Mouse (Mus musculus): ENCODE measurements around the gene Exph5. TPM values are rescaled to one million over a fixed set of nuclear protein-coding genes. Genes with fewer than 3 reads are reported as not detected.

Exph5 gene
- polyA plus RNA-seq, 1 experiment from 2014 or later = 0.98 TPM

GRCm38 (mm10) chr9:53378171-53378570, 76.7 kb downstream of the Exph5 start:
- no peak overlapping the region for H3K4me3 ChIP-seq (ENCODE audit: low read depth, low read length)
- H3K27me3 ChIP-seq (ENCODE audit: control insufficient read depth, insufficient read depth, low read length) = no peaks in the 10 kb centered on the region
- no peak overlapping the region for H3K9ac ChIP-seq (replicated peaks; ENCODE audit: low read length)
- H3K4me2 ChIP-seq (ENCODE audit: low read depth, low read length) = no peak overlapping the region
- no peaks in the 10 kb centered on the region for H3K4me1 ChIP-seq (ENCODE audit: control insufficient read depth, insufficient read depth, low read length)
- 79% methylated on average over 3 of the region's 3 CpGs for WGBS
- no peaks in the 10 kb centered on the region for H3K36me3 ChIP-seq (replicated peaks; ENCODE audit: control insufficient read depth, insufficient read depth, low read depth, low read length)
- no peak overlapping the region for H3K27ac ChIP-seq (replicated peaks; ENCODE audit: low read depth, low read length)
- ATAC-seq (replicated peaks; ENCODE audit: insufficient number of reproducible peaks, low FRiP score, low TSS enrichment, low read depth) (no peak), DNase-seq (ENCODE audit: low spot score) (no peak)
- no peaks in the 10 kb centered on the region for H3K9me3 ChIP-seq (replicated peaks; ENCODE audit: control insufficient read depth, low read length)

- DNase-seq (ENCODE audit: low spot score) (no peak), ATAC-seq (replicated peaks; ENCODE audit: insufficient number of reproducible peaks, low FRiP score, low TSS enrichment, low read depth) (no peak)
- Histone ChIP-seq H3K4me2 (ENCODE audit: low read depth, low read length) (no peak overlapping the region), H3K9me3 (replicated peaks; ENCODE audit: control insufficient read depth, low read length) (no peaks in the 10 kb centered on the region), H3K4me1 (ENCODE audit: control insufficient read depth, insufficient read depth, low read length) (no peaks in the 10 kb centered on the region), H3K36me3 (replicated peaks; ENCODE audit: control insufficient read depth, insufficient read depth, low read depth, low read length) (no peaks in the 10 kb centered on the region), H3K27me3 (ENCODE audit: control insufficient read depth, insufficient read depth, low read length) (no peaks in the 10 kb centered on the region), H3K4me3 (ENCODE audit: low read depth, low read length) (no peak overlapping the region), H3K9ac (replicated peaks; ENCODE audit: low read length) (no peak overlapping the region), H3K27ac (replicated peaks; ENCODE audit: low read depth, low read length) (no peak overlapping the region)
- WGBS = 87% methylated on average over 2 of the region's 2 CpGs
Measured at GRCm38 (mm10) chr9:53380595-53380994, 79.1 kb downstream of the Exph5 start.

DNA sequence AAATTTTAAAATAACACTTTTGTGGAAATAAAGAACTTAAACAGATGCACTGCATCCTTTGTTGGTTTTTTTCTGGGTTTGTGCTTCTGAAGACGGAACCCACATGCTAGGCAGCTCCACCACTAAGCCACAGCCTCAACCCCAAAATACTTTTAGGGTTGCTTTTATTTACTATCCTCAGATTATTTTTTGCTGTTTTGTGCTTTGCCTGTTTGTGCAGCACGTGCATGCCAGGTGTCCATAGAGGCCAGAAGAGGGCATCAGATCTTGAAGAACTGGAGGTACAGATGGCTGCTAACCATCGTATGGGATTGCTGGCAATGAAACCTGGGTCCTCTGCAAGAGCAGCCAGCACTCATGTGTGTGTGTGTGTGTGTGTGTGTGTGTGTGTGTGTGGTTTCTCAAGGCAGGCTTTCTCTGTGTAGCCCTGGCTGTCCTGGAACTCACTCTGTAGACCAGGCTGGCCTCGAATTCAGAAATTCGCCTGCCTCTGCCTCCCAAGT, 79.7 kb downstream of the Exph5 start:
- Histone ChIP-seq H3K36me3 (replicated peaks; ENCODE audit: control insufficient read depth, insufficient read depth, low read depth, low read length) (no peaks in the 10 kb centered on the region), H3K9ac (replicated peaks; ENCODE audit: low read length) (no peak overlapping the region), H3K27ac (replicated peaks; ENCODE audit: low read depth, low read length) (no peak overlapping the region), H3K4me1 (ENCODE audit: control insufficient read depth, insufficient read depth, low read length) (no peaks in the 10 kb centered on the region), H3K4me3 (ENCODE audit: low read depth, low read length) (no peak overlapping the region), H3K4me2 (ENCODE audit: low read depth, low read length) (no peak overlapping the region), H3K9me3 (replicated peaks; ENCODE audit: control insufficient read depth, low read length) (no peaks in the 10 kb centered on the region), H3K27me3 (ENCODE audit: control insufficient read depth, insufficient read depth, low read length) (no peaks in the 10 kb centered on the region)
- DNase-seq (ENCODE audit: low spot score) (no peak), ATAC-seq (replicated peaks; ENCODE audit: insufficient number of reproducible peaks, low FRiP score, low TSS enrichment, low read depth) (no peak)
- 83% methylated on average over 5 of the region's 5 CpGs for WGBS

DNA sequence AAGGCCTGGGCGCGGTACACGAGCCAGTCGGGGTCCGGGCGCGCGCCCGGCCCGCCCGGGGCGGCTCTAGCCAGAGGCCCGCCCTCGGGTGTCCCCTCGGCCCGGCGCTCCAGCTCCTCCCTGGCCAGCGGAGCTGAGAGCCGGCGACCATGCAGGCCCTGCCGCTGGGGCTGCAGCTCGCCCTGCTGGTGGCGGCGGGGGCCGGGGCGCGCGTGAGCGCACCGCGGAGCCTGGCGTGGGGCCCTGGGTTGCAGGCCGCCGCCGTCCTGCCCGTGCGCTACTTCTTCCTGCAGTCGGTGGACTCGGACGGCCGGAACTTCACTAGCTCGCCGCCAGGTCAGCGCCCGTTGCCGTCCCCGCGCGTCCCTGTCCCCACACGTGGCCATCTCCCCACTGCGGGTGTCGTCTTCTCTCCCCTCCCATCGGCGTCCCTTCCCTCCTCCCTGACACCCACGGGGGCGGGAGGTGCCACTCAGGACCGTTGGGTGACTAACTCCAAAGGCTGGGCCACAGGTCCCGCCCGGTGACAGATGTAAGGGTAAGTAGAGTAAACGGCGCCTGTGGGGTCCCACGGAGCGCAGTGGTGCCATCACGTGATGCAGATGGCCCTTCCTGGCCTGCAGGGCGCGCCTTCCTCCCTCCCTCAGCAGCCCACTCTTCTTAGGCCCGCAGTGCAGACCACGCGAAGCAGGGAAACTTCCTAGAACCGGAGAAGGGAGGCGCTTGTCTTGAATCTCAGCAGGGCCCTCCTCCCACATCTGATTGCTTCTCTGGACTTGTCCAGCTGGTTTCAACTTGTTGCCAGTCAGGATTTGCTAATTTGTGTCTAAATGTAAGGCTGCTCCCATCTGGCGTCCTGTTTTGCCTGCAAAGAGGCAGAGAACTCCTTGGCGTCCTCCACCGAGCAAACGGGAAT, 82.7 kb downstream of the Exph5 start, which contains the start of gene Kdelc2:
Gene Kdelc2, plus strand, starts transcription at position 75 of the 916 bp plus-strand sequence.
- Histone ChIP-seq H3K27me3 (ENCODE audit: control insufficient read depth, insufficient read depth, low read length) (no peaks in the 10 kb centered on the region), H3K4me2 (ENCODE audit: low read depth, low read length) (peak within 1 kb of the TSS; percentile 93), H3K4me1 (ENCODE audit: control insufficient read depth, insufficient read depth, low read length) (no peaks in the 10 kb centered on the region), H3K9ac (replicated peaks; ENCODE audit: low read length) (peak within 1 kb of the TSS; percentile 95), H3K9me3 (replicated peaks; ENCODE audit: control insufficient read depth, low read length) (no peaks in the 10 kb centered on the region), H3K36me3 (replicated peaks; ENCODE audit: control insufficient read depth, insufficient read depth, low read depth, low read length) (no peaks in the 10 kb centered on the region), H3K4me3 (ENCODE audit: low read depth, low read length) (peak within 1 kb of the TSS; percentile 72), H3K27ac (replicated peaks; ENCODE audit: low read depth, low read length) (peak within 1 kb of the TSS; percentile 88)
- peak; percentile 97 for ATAC-seq (replicated peaks; ENCODE audit: insufficient number of reproducible peaks, low FRiP score, low TSS enrichment, low read depth)
- WGBS = under 1% methylated on average over 73 of the region's 75 CpGs
- DNase-seq (ENCODE audit: low spot score) = peak; percentile 91

GRCm38 (mm10) chr9:53384873-53385272, 83.4 kb downstream of the Exph5 start:
- H3K27ac ChIP-seq (replicated peaks; ENCODE audit: low read depth, low read length) = peak overlapping the region; percentile 88; the same call in 1 of the 2 replicates
- ATAC-seq (replicated peaks; ENCODE audit: insufficient number of reproducible peaks, low FRiP score, low TSS enrichment, low read depth) (0 out of 2 replicates have a peak, but pooled peaks have one; percentile 3), DNase-seq (ENCODE audit: low spot score) (peak; percentile 26)
- no peaks in the 10 kb centered on the region for H3K36me3 ChIP-seq (replicated peaks; ENCODE audit: control insufficient read depth, insufficient read depth, low read depth, low read length)
- peak overlapping the region; percentile 95 for H3K9ac ChIP-seq (replicated peaks; ENCODE audit: low read length)
- no peaks in the 10 kb centered on the region for H3K27me3 ChIP-seq (ENCODE audit: control insufficient read depth, insufficient read depth, low read length)
- H3K4me2 ChIP-seq (ENCODE audit: low read depth, low read length) = peak overlapping the region; percentile 93
- no peaks in the 10 kb centered on the region for H3K9me3 ChIP-seq (replicated peaks; ENCODE audit: control insufficient read depth, low read length)
- H3K4me1 ChIP-seq (ENCODE audit: control insufficient read depth, insufficient read depth, low read length) = no peaks in the 10 kb centered on the region
- peak overlapping the region; percentile 72 for H3K4me3 ChIP-seq (ENCODE audit: low read depth, low read length)
- 9% methylated on average over 8 of the region's 8 CpGs for WGBS

DNA sequence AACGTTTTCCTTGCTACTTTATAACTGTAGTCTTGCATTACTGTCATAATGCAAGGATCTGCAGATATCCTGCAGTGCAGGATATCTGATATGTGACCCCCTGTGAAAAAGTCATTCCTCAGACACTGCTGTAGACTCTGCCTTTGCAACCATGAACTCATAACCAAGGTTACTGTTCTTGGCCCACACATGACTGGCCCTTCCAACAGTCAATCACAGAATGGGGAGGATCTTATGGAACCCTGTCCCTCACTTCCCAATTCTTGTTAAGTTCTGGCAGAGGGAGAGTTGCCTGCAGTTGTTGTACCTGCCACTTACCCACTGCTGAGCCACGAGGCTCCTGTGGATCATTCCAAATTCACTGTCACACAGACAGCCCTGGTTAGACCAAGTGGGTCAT, 86.0 kb downstream of the Exph5 start:
- no peak overlapping the region for H3K4me3 ChIP-seq (ENCODE audit: low read depth, low read length)
- 67% methylated on average over 2 of the region's 2 CpGs for WGBS
- H3K9me3 ChIP-seq (replicated peaks; ENCODE audit: control insufficient read depth, low read length) = no peaks in the 10 kb centered on the region
- H3K27me3 ChIP-seq (ENCODE audit: control insufficient read depth, insufficient read depth, low read length) = no peaks in the 10 kb centered on the region
- H3K9ac ChIP-seq (replicated peaks; ENCODE audit: low read length) = no peak overlapping the region
- no peaks in the 10 kb centered on the region for H3K36me3 ChIP-seq (replicated peaks; ENCODE audit: control insufficient read depth, insufficient read depth, low read depth, low read length)
- no peak overlapping the region for H3K27ac ChIP-seq (replicated peaks; ENCODE audit: low read depth, low read length)
- H3K4me1 ChIP-seq (ENCODE audit: control insufficient read depth, insufficient read depth, low read length) = no peaks in the 10 kb centered on the region
- no peak overlapping the region for H3K4me2 ChIP-seq (ENCODE audit: low read depth, low read length)
- ATAC-seq (replicated peaks; ENCODE audit: insufficient number of reproducible peaks, low FRiP score, low TSS enrichment, low read depth) = no peak
- no peak for DNase-seq (ENCODE audit: low spot score)

DNA sequence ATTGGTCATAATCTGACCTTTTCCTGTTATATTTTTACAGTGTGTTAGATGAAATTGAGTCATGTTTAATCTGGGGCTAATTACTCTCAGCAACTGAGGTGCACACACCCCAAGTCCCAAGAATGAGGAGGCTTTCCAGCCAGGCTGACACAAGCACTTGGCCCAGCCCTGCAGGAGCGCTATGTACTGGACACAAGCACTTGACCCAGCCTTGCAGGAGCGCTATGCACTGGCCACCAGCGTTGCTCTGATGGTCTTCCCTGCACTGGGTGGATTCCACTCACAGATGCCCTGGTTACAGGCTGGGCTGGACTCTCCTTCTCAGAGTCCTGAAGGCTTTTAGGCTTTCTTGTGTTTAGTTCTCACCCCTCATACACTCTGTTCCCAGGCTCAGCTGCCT, 87.6 kb downstream of the Exph5 start:
- Histone ChIP-seq H3K27ac (replicated peaks; ENCODE audit: low read depth, low read length) (no peak overlapping the region), H3K4me3 (ENCODE audit: low read depth, low read length) (no peak overlapping the region), H3K36me3 (replicated peaks; ENCODE audit: control insufficient read depth, insufficient read depth, low read depth, low read length) (no peaks in the 10 kb centered on the region), H3K4me2 (ENCODE audit: low read depth, low read length) (no peak overlapping the region), H3K9ac (replicated peaks; ENCODE audit: low read length) (no peak overlapping the region), H3K9me3 (replicated peaks; ENCODE audit: control insufficient read depth, low read length) (no peaks in the 10 kb centered on the region), H3K27me3 (ENCODE audit: control insufficient read depth, insufficient read depth, low read length) (no peaks in the 10 kb centered on the region), H3K4me1 (ENCODE audit: control insufficient read depth, insufficient read depth, low read length) (no peaks in the 10 kb centered on the region)
- WGBS = 84% methylated on average over 3 of the region's 3 CpGs
- ATAC-seq (replicated peaks; ENCODE audit: insufficient number of reproducible peaks, low FRiP score, low TSS enrichment, low read depth) (no peak), DNase-seq (ENCODE audit: low spot score) (no peak)

- Histone ChIP-seq H3K36me3 (replicated peaks; ENCODE audit: control insufficient read depth, insufficient read depth, low read depth, low read length) (no peaks in the 10 kb centered on the region), H3K27ac (replicated peaks; ENCODE audit: low read depth, low read length) (no peak overlapping the region), H3K9ac (replicated peaks; ENCODE audit: low read length) (no peak overlapping the region), H3K4me3 (ENCODE audit: low read depth, low read length) (no peak overlapping the region), H3K4me2 (ENCODE audit: low read depth, low read length) (no peak overlapping the region), H3K27me3 (ENCODE audit: control insufficient read depth, insufficient read depth, low read length) (no peaks in the 10 kb centered on the region), H3K9me3 (replicated peaks; ENCODE audit: control insufficient read depth, low read length) (no peaks in the 10 kb centered on the region), H3K4me1 (ENCODE audit: control insufficient read depth, insufficient read depth, low read length) (no peaks in the 10 kb centered on the region)
- DNase-seq (ENCODE audit: low spot score) (no peak), ATAC-seq (replicated peaks; ENCODE audit: insufficient number of reproducible peaks, low FRiP score, low TSS enrichment, low read depth) (no peak)
- 74% methylated on average over 7 of the region's 7 CpGs for WGBS
Measured at GRCm38 (mm10) chr9:53390136-53390535, 88.7 kb downstream of the Exph5 start.
